Mouse (Mus musculus): ENCODE data around the gene A4galt. TPM values are rescaled to one million over a fixed set of nuclear protein-coding genes. Genes with fewer than 3 reads are reported as not detected.
A peak's percentile ranks its signal among the peaks of the same experiment; 100 is the strongest.

A4galt gene
- total and polyA plus RNA-seq, 3 experiments = not detected

GRCm38 (mm10) chr15:83209092-83209695 lies 42.4 kb downstream of the A4galt start:
- no peaks in the 10 kb centered on the region for H3K36me3 ChIP-seq (ENCODE audit: control insufficient read depth in 1 of 2, insufficient read depth in 2 of 2, low read length in 2 of 2)
- TF ChIP-seq BHLHE40 (IDR thresholded peaks at IDR 0.05; ENCODE audit: borderline replicate concordance, low read depth, low read length) (no peak), SMC3 (IDR thresholded peaks at IDR 0.05; ENCODE audit: low read depth, low read length) (peak; percentile 2; the same call in 1 of the 2 replicates)
- no peak overlapping the region for H3K9ac ChIP-seq (ENCODE audit: control insufficient read depth, low read depth, low read length, poor library complexity, severe bottlenecking)
- H3K4me1 ChIP-seq (ENCODE audit: control insufficient read depth in 1 of 2, insufficient read depth in 2 of 2, low read length in 2 of 2) = no peaks in the 10 kb centered on the region
- no peaks in the 10 kb centered on the region for H3K79me2 ChIP-seq (ENCODE audit: control insufficient read depth, insufficient read depth, low read length, poor library complexity)
- no peak for DNase-seq (ENCODE audit: low read depth, low spot score)
- H3K9me3 ChIP-seq (replicated peaks; ENCODE audit: insufficient read depth, low read length) = no peaks in the 10 kb centered on the region
- no peak overlapping the region for H3K4me3 ChIP-seq (ENCODE audit: control insufficient read depth in 1 of 2, insufficient read depth in 1 of 2, low read depth in 2 of 2, low read length in 2 of 2)
- no peaks in the 10 kb centered on the region for H3K27me3 ChIP-seq (ENCODE audit: control insufficient read depth in 1 of 2, insufficient read depth in 2 of 2, low read length in 2 of 2)
- no peak overlapping the region for H3K27ac ChIP-seq (ENCODE audit: control insufficient read depth, low read depth, low read length)

- Histone ChIP-seq H3K27ac (ENCODE audit: control insufficient read depth, low read depth, low read length) (no peak overlapping the region), H3K79me2 (ENCODE audit: control insufficient read depth, insufficient read depth, low read length, poor library complexity) (no peaks in the 10 kb centered on the region), H3K36me3 (ENCODE audit: control insufficient read depth in 1 of 2, insufficient read depth in 2 of 2, low read length in 2 of 2) (no peaks in the 10 kb centered on the region), H3K9me3 (replicated peaks; ENCODE audit: insufficient read depth, low read length) (no peaks in the 10 kb centered on the region), H3K4me1 (ENCODE audit: control insufficient read depth in 1 of 2, insufficient read depth in 2 of 2, low read length in 2 of 2) (no peaks in the 10 kb centered on the region), H3K9ac (ENCODE audit: control insufficient read depth, low read depth, low read length, poor library complexity, severe bottlenecking) (no peak overlapping the region), H3K4me3 (ENCODE audit: control insufficient read depth in 1 of 2, insufficient read depth in 1 of 2, low read depth in 2 of 2, low read length in 2 of 2) (no peak overlapping the region), H3K27me3 (ENCODE audit: control insufficient read depth in 1 of 2, insufficient read depth in 2 of 2, low read length in 2 of 2) (no peaks in the 10 kb centered on the region)
- TF ChIP-seq CHD1 (IDR thresholded peaks at IDR 0.05; ENCODE audit: low read depth, low read length) = no peak
- TF ChIP-seq RAD21 (IDR thresholded peaks at IDR 0.05; ENCODE audit: low read depth, low read length) = peak; percentile 84
- no peak for TF ChIP-seq HCFC1 (IDR thresholded peaks at IDR 0.05; ENCODE audit: low read depth, low read length)
- TF ChIP-seq ZC3H11A (IDR thresholded peaks at IDR 0.05; ENCODE audit: low read depth, low read length) = peak; percentile 75
- TF ChIP-seq SMC3 (IDR thresholded peaks at IDR 0.05; ENCODE audit: low read depth, low read length) = peak; percentile 79
- no peak for TF ChIP-seq ETS1 (IDR thresholded peaks at IDR 0.05; ENCODE audit: low read depth, low read length)
- TF ChIP-seq MAZ (IDR thresholded peaks at IDR 0.05; ENCODE audit: low read depth, low read length) = peak; percentile 38; the same call in 1 of the 2 replicates
- no peak for TF ChIP-seq ELF1 (IDR thresholded peaks at IDR 0.05; ENCODE audit: low read depth, low read length)
- no peak for TF ChIP-seq NRF1 (IDR thresholded peaks at IDR 0.05; ENCODE audit: insufficient read depth, low read depth, low read length, poor library complexity, severe bottlenecking)
- no peak for TF ChIP-seq USF1 (IDR thresholded peaks at IDR 0.05; ENCODE audit: low read depth, low read length)
- peak; percentile 53 to 78 (median 64) for TF ChIP-seq CTCF (IDR thresholded peaks at IDR 0.05 in 2 of 3, conservative IDR thresholded peaks at IDR 0.05 in 1 of 3; ENCODE audit: control insufficient read depth in 1 of 3, insufficient read depth in 1 of 3, low read depth in 2 of 3, low read length in 3 of 3, poor library complexity in 1 of 3, severe bottlenecking in 1 of 3)
- TF ChIP-seq ZKSCAN1 (IDR thresholded peaks at IDR 0.05; ENCODE audit: low read depth, low read length) = no peak
- TF ChIP-seq SIN3A (IDR thresholded peaks at IDR 0.05; ENCODE audit: low read length) = 0 out of 2 replicates have a peak, but pooled peaks have one; percentile 37
- peak; percentile 83 for DNase-seq (ENCODE audit: low read depth, low spot score)
Measured at GRCm38 (mm10) chr15:83204731-83205451, 46.7 kb downstream of the A4galt start.

Measured in MEL (cell line).